Mouse (Mus musculus): ENCODE data around the gene Ifrd2. TPM values are rescaled to one million over a fixed set of nuclear protein-coding genes. Genes with fewer than 3 reads are reported as not detected.
"Not testable (repeated sequence)": the region's sequence is repeated elsewhere in the genome, so short reads cannot be mapped to it uniquely, and the experiment has no call there.

The Ifrd2 gene
- polyA plus RNA-seq, 1 experiment from 2014 or later, result 16.5 TPM

GRCm38 (mm10) chr9:107570016-107570415 is 17.4 kb upstream of the Ifrd2 start:
- WGBS, result 52% methylated on average over 13 of the region's 13 CpGs
- ATAC-seq (ENCODE audit: low FRiP score), result no peak
- H3K9ac ChIP-seq, result peak overlapping the region; percentile 87
- H3K27me3 ChIP-seq (ENCODE audit: control insufficient read depth, insufficient read depth, low read length), result no peaks in the 10 kb centered on the region
- peaks cover 33% of the 10 kb centered on the region for H3K4me1 ChIP-seq (replicated peaks; ENCODE audit: control insufficient read depth, insufficient read depth, low read length)
- H3K4me2 ChIP-seq (replicated peaks), result peak overlapping the region; percentile 83
- H3K27ac ChIP-seq, result peak overlapping the region; percentile 73
- H3K36me3 ChIP-seq (replicated peaks; ENCODE audit: control insufficient read depth, insufficient read depth), result peaks cover 61% of the 10 kb centered on the region
- DNase-seq (ENCODE audit: low spot score), result no peak
- no peaks in the 10 kb centered on the region for H3K9me3 ChIP-seq (ENCODE audit: control insufficient read depth, low read length)
- H3K4me3 ChIP-seq (replicated peaks; ENCODE audit: low read length), result peak overlapping the region; percentile 82

- peak overlapping the region; percentile 83 for H3K4me2 ChIP-seq (replicated peaks)
- ATAC-seq (ENCODE audit: low FRiP score) (no peak), DNase-seq (ENCODE audit: low spot score) (no peak)
- H3K27me3 ChIP-seq (ENCODE audit: control insufficient read depth, insufficient read depth, low read length), result no peaks in the 10 kb centered on the region
- peaks cover 33% of the 10 kb centered on the region for H3K4me1 ChIP-seq (replicated peaks; ENCODE audit: control insufficient read depth, insufficient read depth, low read length)
- H3K36me3 ChIP-seq (replicated peaks; ENCODE audit: control insufficient read depth, insufficient read depth), result peaks cover 52% of the 10 kb centered on the region
- H3K4me3 ChIP-seq (replicated peaks; ENCODE audit: low read length), result peak overlapping the region; percentile 82; the same call in 1 of the 2 replicates
- H3K9ac ChIP-seq, result peak overlapping the region; percentile 87; the same call in 1 of the 2 replicates
- WGBS, result 94% methylated on average over 21 of the region's 21 CpGs
- no peak overlapping the region for H3K27ac ChIP-seq
- no peaks in the 10 kb centered on the region for H3K9me3 ChIP-seq (ENCODE audit: control insufficient read depth, low read length)
Observed at GRCm38 (mm10) chr9:107570845-107571244, 16.6 kb upstream of the Ifrd2 start.

GRCm38 (mm10) chr9:107571534-107572326 is 15.7 kb upstream of the Ifrd2 start:
- no peak overlapping the region for H3K4me3 ChIP-seq (replicated peaks; ENCODE audit: low read length)
- peaks cover 44% of the 10 kb centered on the region for H3K36me3 ChIP-seq (replicated peaks; ENCODE audit: control insufficient read depth, insufficient read depth)
- no peaks in the 10 kb centered on the region for H3K27me3 ChIP-seq (ENCODE audit: control insufficient read depth, insufficient read depth, low read length)
- DNase-seq (ENCODE audit: low spot score), result no peak
- WGBS, result 95% methylated on average over 22 of the region's 22 CpGs
- no peak overlapping the region for H3K9ac ChIP-seq
- no peaks in the 10 kb centered on the region for H3K9me3 ChIP-seq (ENCODE audit: control insufficient read depth, low read length)
- ATAC-seq (ENCODE audit: low FRiP score), result no peak
- H3K4me2 ChIP-seq (replicated peaks), result peak overlapping the region; percentile 83; the same call in 1 of the 2 replicates
- H3K4me1 ChIP-seq (replicated peaks; ENCODE audit: control insufficient read depth, insufficient read depth, low read length), result peaks cover 33% of the 10 kb centered on the region
- no peak overlapping the region for H3K27ac ChIP-seq

- no peak for ATAC-seq (ENCODE audit: low FRiP score)
- no peaks in the 10 kb centered on the region for H3K9me3 ChIP-seq (ENCODE audit: control insufficient read depth, low read length)
- whole genome bisulfite sequencing, result 98% methylated on average over 2 of the region's 2 CpGs
- DNase-seq (ENCODE audit: low spot score), result no peak
- peaks cover 44% of the 10 kb centered on the region for H3K36me3 ChIP-seq (replicated peaks; ENCODE audit: control insufficient read depth, insufficient read depth)
- no peak overlapping the region for H3K27ac ChIP-seq
- no peak overlapping the region for H3K4me2 ChIP-seq (replicated peaks)
- H3K4me3 ChIP-seq (replicated peaks; ENCODE audit: low read length), result no peak overlapping the region
- no peak overlapping the region for H3K9ac ChIP-seq
- H3K27me3 ChIP-seq (ENCODE audit: control insufficient read depth, insufficient read depth, low read length), result no peaks in the 10 kb centered on the region
- peaks cover 32% of the 10 kb centered on the region for H3K4me1 ChIP-seq (replicated peaks; ENCODE audit: control insufficient read depth, insufficient read depth, low read length)
Observed at GRCm38 (mm10) chr9:107572327-107572662, 15.1 kb upstream of the Ifrd2 start.

GRCm38 (mm10) chr9:107573774-107574173 is 13.7 kb upstream of the Ifrd2 start:
- ATAC-seq (ENCODE audit: low FRiP score), result not testable (repeated sequence)
- peaks cover 22% of the 10 kb centered on the region for H3K4me1 ChIP-seq (replicated peaks; ENCODE audit: control insufficient read depth, insufficient read depth, low read length)

GRCm38 (mm10) chr9:107575579-107576356 is 11.7 kb upstream of the Ifrd2 start:
- no peaks in the 10 kb centered on the region for H3K27me3 ChIP-seq (ENCODE audit: control insufficient read depth, insufficient read depth, low read length)
- H3K9ac ChIP-seq, result no peak overlapping the region
- DNase-seq (ENCODE audit: low spot score) (no peak), ATAC-seq (ENCODE audit: low FRiP score) (no peak)
- no peak overlapping the region for H3K27ac ChIP-seq
- no peak overlapping the region for H3K4me3 ChIP-seq (replicated peaks; ENCODE audit: low read length)
- H3K9me3 ChIP-seq (ENCODE audit: control insufficient read depth, low read length), result no peaks in the 10 kb centered on the region
- H3K36me3 ChIP-seq (replicated peaks; ENCODE audit: control insufficient read depth, insufficient read depth), result peaks cover 39% of the 10 kb centered on the region
- peaks cover 19% of the 10 kb centered on the region for H3K4me1 ChIP-seq (replicated peaks; ENCODE audit: control insufficient read depth, insufficient read depth, low read length)
- WGBS, result 89% methylated on average over 14 of the region's 14 CpGs
- H3K4me2 ChIP-seq (replicated peaks), result no peak overlapping the region

More at GRCm38 (mm10) chr9:107573774-107574173, 13.7 kb upstream of the Ifrd2 start:
- not testable (repeated sequence) for H3K9me3 ChIP-seq (ENCODE audit: control insufficient read depth, low read length); H3K27me3 ChIP-seq (ENCODE audit: control insufficient read depth, insufficient read depth, low read length); H3K27ac ChIP-seq; H3K4me3 ChIP-seq (replicated peaks; ENCODE audit: low read length); H3K4me2 ChIP-seq (replicated peaks); H3K9ac ChIP-seq; DNase-seq (ENCODE audit: low spot score)
- whole genome bisulfite sequencing, result 79% methylated on average over 6 of the region's 6 CpGs
- peaks cover 44% of the 10 kb centered on the region for H3K36me3 ChIP-seq (replicated peaks; ENCODE audit: control insufficient read depth, insufficient read depth)

- no peaks in the 10 kb centered on the region for H3K9me3 ChIP-seq (ENCODE audit: control insufficient read depth, low read length)
- H3K4me2 ChIP-seq (replicated peaks), result peak within 1 kb of the TSS; percentile 43
- ATAC-seq (ENCODE audit: low FRiP score) (peak; percentile 58), DNase-seq (ENCODE audit: low spot score) (peak; percentile 53)
- peak within 1 kb of the TSS; percentile 25 for H3K4me3 ChIP-seq (replicated peaks; ENCODE audit: low read length)
- H3K27me3 ChIP-seq (ENCODE audit: control insufficient read depth, insufficient read depth, low read length), result no peaks in the 10 kb centered on the region
- peak within 1 kb of the TSS; percentile 25; the same call in 1 of the 2 replicates for H3K9ac ChIP-seq
- 27% methylated on average over 16 of the region's 16 CpGs for WGBS
- peaks cover 31% of the 10 kb centered on the region for H3K36me3 ChIP-seq (replicated peaks; ENCODE audit: control insufficient read depth, insufficient read depth)
- H3K27ac ChIP-seq, result peak within 1 kb of the TSS; percentile 55; the same call in 1 of the 2 replicates
- H3K4me1 ChIP-seq (replicated peaks; ENCODE audit: control insufficient read depth, insufficient read depth, low read length), result peaks cover 17% of the 10 kb centered on the region
Observed at GRCm38 (mm10) chr9:107576357-107577107, 10.9 kb upstream of the Ifrd2 start, which contains the start of gene Hyal1. Hyal1 (plus strand) TSS chr9:107576927.

- H3K9me3 ChIP-seq (ENCODE audit: control insufficient read depth, low read length), result no peaks in the 10 kb centered on the region
- no peak overlapping the region; the same call in 1 of the 2 replicates for H3K4me2 ChIP-seq (replicated peaks)
- H3K9ac ChIP-seq, result no peak overlapping the region
- H3K4me3 ChIP-seq (replicated peaks; ENCODE audit: low read length), result no peak overlapping the region
- no peaks in the 10 kb centered on the region for H3K27me3 ChIP-seq (ENCODE audit: control insufficient read depth, insufficient read depth, low read length)
- ATAC-seq (ENCODE audit: low FRiP score) (no peak), DNase-seq (ENCODE audit: low spot score) (no peak)
- 90% methylated on average over 10 of the region's 10 CpGs for WGBS
- peaks cover 17% of the 10 kb centered on the region for H3K4me1 ChIP-seq (replicated peaks; ENCODE audit: control insufficient read depth, insufficient read depth, low read length)
- peaks cover 18% of the 10 kb centered on the region for H3K36me3 ChIP-seq (replicated peaks; ENCODE audit: control insufficient read depth, insufficient read depth)
- no peak overlapping the region for H3K27ac ChIP-seq
Observed at GRCm38 (mm10) chr9:107577871-107578270, 9.6 kb upstream of the Ifrd2 start.

Measured in hindbrain, embryonic 14.5 days (tissue).